Mouse (Mus musculus) mesoderm, embryonic 11.5 days (tissue): ENCODE results near the gene Syt11.
"Not testable (repeated sequence)": the region's sequence is repeated elsewhere in the genome, so short reads cannot be mapped to it uniquely, and the experiment has no call there.

Experiments used
- DNase-seq: peaks from one replicate; pipeline ENCODE4 v3.0.0-alpha.2; 2012; ENCODE audit warnings: low read depth, low spot score

Syt11 gene

DNA sequence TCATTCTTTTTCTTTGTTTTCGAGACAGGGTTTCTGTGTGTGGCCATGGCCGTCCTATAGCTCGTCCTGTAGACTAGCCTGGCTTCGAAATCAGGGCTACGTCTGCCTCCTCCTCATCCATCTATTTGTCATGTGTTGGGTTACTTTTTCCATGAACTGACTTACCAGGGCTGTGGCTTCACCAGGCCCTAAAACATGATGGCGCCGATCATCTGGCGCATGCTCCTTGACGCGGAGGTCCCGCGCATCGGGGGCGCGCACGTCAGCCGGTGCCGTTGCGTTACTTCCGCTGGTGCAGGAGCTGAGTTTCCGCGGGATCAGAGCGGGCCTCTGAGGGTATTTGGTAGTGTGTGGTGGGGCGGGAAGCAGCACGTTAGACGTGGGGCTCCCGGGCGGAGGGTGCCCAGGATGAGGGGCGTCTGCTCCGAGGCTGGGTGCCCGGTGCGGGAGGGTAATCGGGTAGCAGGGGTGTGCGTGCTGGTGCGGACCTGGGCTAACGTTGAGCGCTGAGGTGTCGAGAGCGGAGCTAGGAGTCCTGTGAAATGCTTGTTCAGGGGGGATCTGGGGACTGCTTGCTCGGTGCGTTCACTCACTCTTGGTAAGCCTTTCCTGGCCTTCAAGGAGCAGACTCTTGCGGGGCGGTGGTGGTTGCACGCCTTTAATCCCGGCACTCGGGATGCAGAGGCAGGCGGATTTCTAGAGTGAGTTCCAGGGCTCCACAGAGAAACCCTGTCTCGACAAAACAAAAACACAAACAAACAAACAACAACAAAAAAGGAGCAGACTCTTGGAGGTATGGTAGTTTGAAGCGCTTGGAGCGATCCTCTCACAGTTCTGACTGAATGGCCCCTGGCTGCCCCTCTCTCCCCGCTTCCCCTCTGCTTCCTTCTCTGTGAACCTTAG lies at the start of gene Syt11:
Gene Syt11 (minus strand): TSS at position 226 of the 903 bp plus-strand sequence.
- peak; percentile 22 for DNase-seq

- no peak for DNase-seq
Observed at GRCm38 (mm10) chr3:88803910-88804540, 29.1 kb upstream of the Syt11 start.

DNA sequence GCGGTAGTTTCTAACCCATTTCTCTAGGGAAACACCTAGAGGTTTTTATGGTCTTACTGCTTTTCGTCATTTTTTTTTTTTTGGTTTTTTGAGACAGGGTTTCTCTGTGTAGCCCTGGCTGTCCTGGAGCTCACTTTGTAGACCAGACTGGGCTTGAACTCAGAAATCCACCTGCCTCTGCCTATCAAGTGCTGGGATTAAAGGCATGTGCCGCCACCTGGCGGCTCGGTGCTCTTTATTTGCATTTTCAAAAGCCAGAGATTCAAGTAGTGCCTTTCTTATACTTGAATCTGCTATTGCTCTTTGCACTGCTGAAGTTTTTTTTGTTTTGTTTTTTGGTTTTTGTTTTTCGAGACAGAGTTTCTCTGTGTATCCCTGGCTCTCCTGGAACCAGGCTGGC lies 22.5 kb upstream of the Syt11 start:
- not testable (repeated sequence) for DNase-seq

DNA sequence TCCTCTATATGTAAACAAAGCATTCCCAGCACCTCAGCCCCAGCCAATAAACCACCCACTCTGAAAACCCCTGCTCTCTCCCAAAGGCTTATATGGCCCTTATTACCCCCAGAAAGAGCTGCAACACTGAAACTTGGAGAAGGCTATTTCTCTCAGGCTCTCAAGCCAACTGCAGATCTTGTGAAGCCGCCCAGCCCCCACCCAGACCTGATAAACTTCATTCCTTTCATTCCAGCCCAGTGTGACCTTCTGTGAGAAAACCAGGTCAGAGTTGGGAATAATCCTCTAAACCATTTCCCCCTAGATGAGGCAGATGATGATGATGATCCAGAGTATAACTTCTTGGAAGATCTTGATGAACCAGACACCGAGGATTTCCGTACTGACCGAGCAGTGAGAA lies 13.1 kb upstream of the Syt11 start:
- DNase-seq = not testable (repeated sequence)

GRCm38 (mm10) chr3:88786805-88787204 lies 11.8 kb upstream of the Syt11 start:
- DNase-seq = not testable (repeated sequence)

DNA sequence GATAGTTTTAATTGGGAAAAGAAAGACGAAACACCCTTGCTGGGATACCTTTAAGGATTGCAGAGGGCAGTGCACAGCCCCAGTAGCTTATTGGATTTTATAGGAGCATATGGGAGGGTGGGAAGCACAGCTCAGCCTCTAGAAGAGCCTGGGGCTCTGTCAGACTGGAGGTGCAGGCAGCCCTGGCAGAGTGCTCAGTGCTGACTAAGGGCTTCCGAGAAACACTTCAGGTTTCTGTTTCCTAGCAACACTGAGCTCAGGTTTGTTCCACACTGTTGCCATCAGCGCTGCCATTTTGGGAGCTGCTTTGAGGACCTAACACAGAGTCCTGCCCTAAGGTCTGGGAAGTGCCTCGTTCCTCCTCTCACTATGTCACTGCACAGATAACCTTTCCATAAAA lies 11.4 kb upstream of the Syt11 start:
- not testable (repeated sequence) for DNase-seq

- DNase-seq = no peak
Observed at GRCm38 (mm10) chr3:88784889-88785288, 9.9 kb upstream of the Syt11 start.

DNA sequence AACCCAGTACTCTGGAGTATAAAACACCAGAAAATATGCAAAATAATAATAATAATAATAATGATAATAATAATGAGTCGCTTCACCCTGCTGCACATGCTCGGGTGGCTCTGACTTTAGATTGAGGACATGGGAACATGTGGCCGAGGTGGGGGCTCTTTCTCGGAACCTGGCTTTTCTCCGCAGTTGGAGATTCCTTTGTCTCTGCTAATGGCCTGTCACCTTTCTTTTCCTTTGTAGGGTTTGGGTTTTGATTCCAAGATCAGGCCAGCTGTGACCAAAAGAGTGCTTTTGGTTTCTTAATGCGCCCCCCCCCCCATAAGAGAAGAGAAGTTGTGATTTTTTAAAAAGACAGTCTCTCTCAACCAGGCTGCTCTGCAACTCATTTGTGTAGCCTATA lies 1.8 kb downstream of the Syt11 start:
- not testable (repeated sequence) for DNase-seq

- DNase-seq = peak; percentile 82
Observed at GRCm38 (mm10) chr3:88772399-88772798, 2.6 kb downstream of the Syt11 start.

DNA sequence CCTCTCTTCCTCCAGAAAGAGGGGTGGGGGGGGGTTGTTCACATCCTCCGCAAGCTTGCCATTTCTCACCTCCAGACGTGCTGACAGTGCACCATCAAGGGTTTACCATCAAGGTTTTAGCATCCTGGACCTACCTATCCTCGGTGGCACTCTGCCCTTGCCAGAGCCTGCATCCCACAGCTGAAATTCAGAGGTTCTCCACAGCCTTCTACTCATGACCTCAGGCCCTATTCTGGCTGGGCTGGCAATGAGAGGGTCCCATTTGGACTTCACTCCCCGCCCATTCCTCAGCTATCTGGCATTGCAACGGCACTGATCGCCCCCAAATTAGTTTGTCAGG lies 3.1 kb downstream of the Syt11 start:
- DNase-seq = not testable (repeated sequence)

GRCm38 (mm10) chr3:88771189-88771940 lies 3.6 kb downstream of the Syt11 start:
- DNase-seq = peak; percentile 62

GRCm38 (mm10) chr3:88762401-88762831 lies 12.5 kb downstream of the Syt11 start:
- DNase-seq = no peak

DNA sequence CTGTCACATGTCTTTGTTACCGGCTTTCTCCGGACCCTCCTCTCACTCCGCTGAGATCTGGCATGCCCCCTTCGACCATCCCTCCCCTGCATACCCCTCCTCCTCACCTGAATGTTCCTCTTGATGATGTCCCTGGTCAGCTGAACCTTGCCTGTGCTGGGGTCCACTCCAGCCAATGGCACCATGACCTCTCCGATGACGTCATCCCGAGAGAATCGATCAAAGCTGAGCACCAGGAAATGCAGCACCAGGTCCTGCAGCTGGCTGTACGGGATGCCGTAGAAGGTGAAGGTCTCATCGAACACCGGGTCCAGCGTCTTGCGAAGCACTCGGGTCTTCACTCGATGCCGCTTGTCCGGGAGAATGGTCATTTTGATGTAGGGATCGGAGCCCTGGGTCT lies 13.3 kb downstream of the Syt11 start:
- DNase-seq = no peak

DNA sequence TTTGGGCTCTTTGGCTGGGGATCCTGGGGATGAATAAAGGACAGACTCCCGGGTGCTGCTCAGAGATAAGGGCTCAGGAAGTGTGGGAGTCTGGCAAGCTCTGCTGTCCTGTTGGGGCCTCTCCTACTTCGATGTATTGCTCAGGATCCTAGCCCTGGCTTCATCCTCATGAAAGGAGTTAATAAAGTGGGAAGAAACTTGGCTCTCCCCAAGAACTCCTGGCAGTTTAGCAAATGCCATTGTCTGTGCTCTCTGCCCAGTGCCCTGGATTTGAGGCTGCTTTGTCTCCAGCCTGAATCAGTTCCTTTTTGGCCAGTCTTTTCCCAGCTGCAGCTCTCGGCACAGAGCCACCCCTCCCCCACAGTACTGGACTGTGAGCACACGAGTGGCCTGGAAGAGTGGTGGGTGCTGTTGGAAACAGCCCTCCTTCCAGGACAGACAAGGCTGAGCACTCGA lies 16.9 kb downstream of the Syt11 start:
- DNase-seq = peak; percentile 52

- peak; percentile 61 for DNase-seq
Observed at GRCm38 (mm10) chr3:88756276-88756675, 18.7 kb downstream of the Syt11 start.

DNA sequence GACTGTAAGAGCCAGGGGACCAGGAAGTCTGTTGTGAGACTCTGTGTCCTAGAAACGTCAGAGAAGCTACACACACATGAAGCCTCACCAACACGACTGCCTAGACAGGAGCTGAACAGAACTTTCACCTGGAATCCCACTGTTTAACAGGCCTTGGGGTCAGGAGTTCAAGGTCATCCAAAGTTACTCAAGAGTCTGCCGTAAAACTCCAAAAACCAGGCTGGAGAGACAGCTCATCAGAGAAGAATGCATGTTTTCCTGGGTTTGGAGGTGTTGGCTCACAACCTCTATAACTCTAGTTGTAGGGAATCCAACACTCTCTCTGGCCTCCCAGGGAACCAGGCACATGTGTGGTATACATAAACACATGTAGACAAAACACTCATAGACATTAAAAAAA lies 19.4 kb downstream of the Syt11 start:
- no peak for DNase-seq

GRCm38 (mm10) chr3:88754283-88754682 lies 20.7 kb downstream of the Syt11 start:
- peak; percentile 29 for DNase-seq

- no peak for DNase-seq
Observed at GRCm38 (mm10) chr3:88746871-88747231, 28.1 kb downstream of the Syt11 start.

GRCm38 (mm10) chr3:88746139-88746870 lies 28.7 kb downstream of the Syt11 start:
- no peak for DNase-seq

DNA sequence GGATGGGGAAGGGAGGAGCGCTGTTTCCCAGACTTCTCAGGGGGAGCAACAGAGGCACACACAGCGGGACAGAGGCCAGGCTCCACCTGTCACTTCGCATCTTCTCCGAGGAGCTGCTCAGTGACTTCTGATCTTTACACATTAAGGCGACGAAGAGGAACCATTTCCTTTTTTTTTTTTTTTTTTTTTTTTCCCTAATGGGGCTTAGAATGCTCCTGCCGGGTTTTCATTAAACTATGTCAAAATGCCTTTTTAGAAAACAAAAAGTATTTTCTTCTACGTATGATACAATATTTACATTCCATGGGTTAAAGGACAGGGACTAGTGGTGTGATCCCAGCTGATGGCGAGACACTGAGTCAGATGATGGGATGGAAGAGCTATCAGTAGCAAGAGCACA lies 29.4 kb downstream of the Syt11 start:
- no peak for DNase-seq

- no peak for DNase-seq
Observed at GRCm38 (mm10) chr3:88740147-88740546, 34.8 kb downstream of the Syt11 start.
